Mouse (Mus musculus): ENCODE results near the gene Rcan2. TPM values are rescaled to one million over a fixed set of nuclear protein-coding genes. Genes with fewer than 3 reads are reported as not detected.

Gene Rcan2
- polyA plus RNA-seq, 1 experiment from 2014 or later, result 26.6 TPM

- no peaks in the 10 kb centered on the region for H3K27me3 ChIP-seq
These were observed 270.5 kb downstream of the Rcan2 start for GRCm38 (mm10) chr17:44071680-44072079.

GRCm38 (mm10) chr17:44075601-44076000 lies 274.4 kb downstream of the Rcan2 start:
- H3K4me1 ChIP-seq, result 0 out of 2 replicates have a peak, but pooled peaks cover 4% of the 10 kb centered on the region
- H3K9me3 ChIP-seq, result no peaks in the 10 kb centered on the region
- H3K36me3 ChIP-seq (replicated peaks), result no peaks in the 10 kb centered on the region
- WGBS, result 78% methylated on average over 3 of the region's 3 CpGs
- H3K4me2 ChIP-seq, result no peak overlapping the region
- ATAC-seq (ENCODE audit: low FRiP score), result no peak
- H3K4me3 ChIP-seq (replicated peaks), result no peak overlapping the region
- H3K27me3 ChIP-seq, result 0 out of 2 replicates have a peak, but pooled peaks cover 5% of the 10 kb centered on the region
- no peak overlapping the region for H3K9ac ChIP-seq
- H3K27ac ChIP-seq, result no peak overlapping the region

More at GRCm38 (mm10) chr17:44071680-44072079, 270.5 kb downstream of the Rcan2 start:
- no peak for ATAC-seq (ENCODE audit: low FRiP score)
- no peak overlapping the region for H3K9ac ChIP-seq
- no peak overlapping the region for H3K4me2 ChIP-seq
- H3K9me3 ChIP-seq, result no peaks in the 10 kb centered on the region
- H3K4me1 ChIP-seq, result no peaks in the 10 kb centered on the region
- H3K36me3 ChIP-seq (replicated peaks), result no peaks in the 10 kb centered on the region
- no peak overlapping the region for H3K27ac ChIP-seq
- no peak overlapping the region for H3K4me3 ChIP-seq (replicated peaks)

- WGBS, result 57% methylated on average over 6 of the region's 6 CpGs
- no peak overlapping the region for H3K4me2 ChIP-seq
- no peaks in the 10 kb centered on the region for H3K9me3 ChIP-seq
- 0 out of 2 replicates have a peak, but pooled peaks cover 5% of the 10 kb centered on the region for H3K27me3 ChIP-seq
- H3K9ac ChIP-seq, result no peak overlapping the region
- H3K4me3 ChIP-seq (replicated peaks), result no peak overlapping the region
- ATAC-seq (ENCODE audit: low FRiP score), result no peak
- H3K27ac ChIP-seq, result no peak overlapping the region
- no peaks in the 10 kb centered on the region; the same call in 1 of the 2 replicates for H3K36me3 ChIP-seq (replicated peaks)
- 0 out of 2 replicates have a peak, but pooled peaks cover 4% of the 10 kb centered on the region for H3K4me1 ChIP-seq
These were observed 275.0 kb downstream of the Rcan2 start for GRCm38 (mm10) chr17:44076051-44076680.

GRCm38 (mm10) chr17:44077146-44077842 lies 276.1 kb downstream of the Rcan2 start:
- no peak overlapping the region for H3K4me3 ChIP-seq (replicated peaks)
- H3K27ac ChIP-seq, result no peak overlapping the region
- H3K27me3 ChIP-seq, result 0 out of 2 replicates have a peak, but pooled peaks cover 5% of the 10 kb centered on the region
- no peaks in the 10 kb centered on the region; the same call in none of the 2 replicates for H3K36me3 ChIP-seq (replicated peaks)
- no peak overlapping the region for H3K4me2 ChIP-seq
- no peak overlapping the region for H3K9ac ChIP-seq
- H3K9me3 ChIP-seq, result no peaks in the 10 kb centered on the region
- 88% methylated on average over 12 of the region's 12 CpGs for WGBS
- 0 out of 2 replicates have a peak, but pooled peaks cover 4% of the 10 kb centered on the region for H3K4me1 ChIP-seq
- ATAC-seq (ENCODE audit: low FRiP score), result no peak

- H3K4me2 ChIP-seq, result no peak overlapping the region
- no peaks in the 10 kb centered on the region for H3K9me3 ChIP-seq
- H3K27me3 ChIP-seq, result 0 out of 2 replicates have a peak, but pooled peaks cover 5% of the 10 kb centered on the region
- ATAC-seq (ENCODE audit: low FRiP score), result no peak
- no peak overlapping the region for H3K9ac ChIP-seq
- H3K4me1 ChIP-seq, result 0 out of 2 replicates have a peak, but pooled peaks cover 4% of the 10 kb centered on the region
- no peak overlapping the region for H3K4me3 ChIP-seq (replicated peaks)
- H3K36me3 ChIP-seq (replicated peaks), result no peaks in the 10 kb centered on the region; the same call in none of the 2 replicates
- WGBS, result 59% methylated on average over 2 of the region's 2 CpGs
- H3K27ac ChIP-seq, result no peak overlapping the region
These were observed 276.7 kb downstream of the Rcan2 start for GRCm38 (mm10) chr17:44077843-44078160.

GRCm38 (mm10) chr17:44078631-44079350 lies 277.6 kb downstream of the Rcan2 start, which contains the start of gene Enpp5:
Gene Enpp5 (plus strand): TSS chr17:44078813.
- Histone ChIP-seq H3K27ac (peak within 1 kb of the TSS; percentile 68), H3K4me1 (0 out of 2 replicates have a peak, but pooled peaks cover 4% of the 10 kb centered on the region), H3K4me3 (replicated peaks) (peak within 1 kb of the TSS; percentile 66), H3K36me3 (replicated peaks) (no peaks in the 10 kb centered on the region; the same call in none of the 2 replicates), H3K9me3 (no peaks in the 10 kb centered on the region), H3K9ac (peak within 1 kb of the TSS; percentile 70), H3K27me3 (0 out of 2 replicates have a peak, but pooled peaks cover 5% of the 10 kb centered on the region), H3K4me2 (peak within 1 kb of the TSS; percentile 82)
- WGBS, result under 1% methylated on average over 31 of the region's 31 CpGs
- peak; percentile 97 for ATAC-seq (ENCODE audit: low FRiP score)

- Histone ChIP-seq H3K27me3 (no peaks in the 10 kb centered on the region), H3K4me1 (0 out of 2 replicates have a peak, but pooled peaks cover 4% of the 10 kb centered on the region), H3K4me3 (replicated peaks) (no peak overlapping the region), H3K36me3 (replicated peaks) (peaks cover 5% of the 10 kb centered on the region), H3K4me2 (no peak overlapping the region), H3K27ac (no peak overlapping the region), H3K9ac (no peak overlapping the region), H3K9me3 (no peaks in the 10 kb centered on the region)
- 85% methylated on average over 4 of the region's 4 CpGs for WGBS
- ATAC-seq (ENCODE audit: low FRiP score), result no peak
These were observed 282.0 kb downstream of the Rcan2 start for GRCm38 (mm10) chr17:44083156-44083555.

GRCm38 (mm10) chr17:44088226-44088625 lies 287.1 kb downstream of the Rcan2 start:
- 94% methylated on average over 3 of the region's 3 CpGs for WGBS
- Histone ChIP-seq H3K4me1 (no peaks in the 10 kb centered on the region), H3K9me3 (no peaks in the 10 kb centered on the region), H3K27me3 (no peaks in the 10 kb centered on the region), H3K4me3 (replicated peaks) (no peak overlapping the region), H3K9ac (no peak overlapping the region), H3K27ac (no peak overlapping the region), H3K4me2 (no peak overlapping the region), H3K36me3 (replicated peaks) (peaks cover 5% of the 10 kb centered on the region; the same call in 1 of the 2 replicates)
- no peak for ATAC-seq (ENCODE audit: low FRiP score)

Other genes starting within 250 kb of the Rcan2 start
- gene Pla2g7, start 233.3 kb upstream of the Rcan2 start, polyA plus RNA-seq (2016; fragmentation: Nextera tagmentation; extraction: Ambion mirVana), result 2.1 and 3.4 TPM in 2 replicates
- 0.04 TPM in 1 of 2 replicates, not detected in the other for gene Tdrd6, start 171.1 kb upstream of the Rcan2 start, polyA plus RNA-seq (2016; fragmentation: Nextera tagmentation; extraction: Ambion mirVana)
- gene Slc25a27, start 134.1 kb upstream of the Rcan2 start, polyA plus RNA-seq (2016; fragmentation: Nextera tagmentation; extraction: Ambion mirVana), result 84.4 and 99.3 TPM in 2 replicates
- 32.7 and 41.1 TPM in 2 replicates for gene Cyp39a1, start 133.9 kb upstream of the Rcan2 start, polyA plus RNA-seq (2016; fragmentation: Nextera tagmentation; extraction: Ambion mirVana)

Data from forebrain, embryonic 12.5 days (tissue).